Mouse (Mus musculus) liver, embryonic 14.5 days (tissue): Measurements from ENCODE around the gene Adprh. TPM values are rescaled to one million over a fixed set of nuclear protein-coding genes. Genes with fewer than 3 reads are reported as not detected.

Experiments
- ATAC-seq: fragments of 200-750 bp; cut with Nextera tagmentation; 2 replicates; pipeline ENCODE4 v1.8.0; 2017; ENCODE audit warnings: moderate number of reproducible peaks, mild to moderate bottlenecking, moderate library complexity; ENCODE audit not compliant: insufficient read depth
- DNase-seq, 3 experiments: peaks; one replicate each; pipeline ENCODE4 v3.0.0-alpha.2; 2012 to 2013; ENCODE audit warnings: low read depth in 3 of 3, low spot score in 3 of 3
- H3K27ac ChIP-seq: fragments of 300-500 bp; sonication (generic); 2 replicates; pipeline ENCODE4 v1.5.1; 2014; ENCODE audit warnings: moderate library complexity, mild to moderate bottlenecking, control low read depth, inconsistent platforms
- H3K27me3 ChIP-seq: fragments of 300-500 bp; sonication (generic); 2 replicates; pipeline ENCODE4 v1.6.1; 2014; ENCODE audit warnings: mild to moderate bottlenecking, low read length, moderate library complexity; ENCODE audit not compliant: control insufficient read depth, insufficient read depth
- H3K36me3 ChIP-seq: fragments of 300-500 bp; sonication (generic); replicated peaks from 2 replicates; pipeline ENCODE4 v1.6.1; 2014; ENCODE audit warnings: low read depth; ENCODE audit not compliant: control insufficient read depth, insufficient read depth
- H3K4me1 ChIP-seq, 2 experiments: fragments of 200-500 bp in 1 of 2; fragments of 300-500 bp in 1 of 2; sonication (generic) in 1 of 2; replicated peaks; 2 replicates each; pipeline ENCODE4 v1.6.1; 2012 to 2014; ENCODE audit warnings: antibody characterized with exemption in 1 of 2, inconsistent platforms in 1 of 2, low read length in 1 of 2; ENCODE audit not compliant: control insufficient read depth in 2 of 2, insufficient read depth in 2 of 2
- H3K4me2 ChIP-seq: fragments of 300-500 bp; sonication (generic); 2 replicates; pipeline ENCODE4 v1.6.1; 2014; ENCODE audit warnings: low read depth, mild to moderate bottlenecking, control low read depth, moderate library complexity
- H3K4me3 ChIP-seq, 2 experiments: fragments of 200-500 bp in 1 of 2; fragments of 300-500 bp in 1 of 2; sonication (generic) in 1 of 2; 2 replicates each; pipeline ENCODE4 v1.5.1; 2012 to 2014; ENCODE audit warnings: low read depth in 2 of 2, low read length in 2 of 2, mild to moderate bottlenecking in 2 of 2, control low read depth in 1 of 2, inconsistent platforms in 1 of 2, moderate library complexity in 1 of 2; ENCODE audit not compliant: insufficient read depth in 1 of 2
- H3K9ac ChIP-seq: fragments of 300-500 bp; sonication (generic); replicated peaks from 2 replicates; pipeline ENCODE4 v1.6.1; 2014; ENCODE audit warnings: mild to moderate bottlenecking, control low read depth, moderate library complexity
- H3K9me3 ChIP-seq: fragments of 300-500 bp; sonication (generic); 2 replicates; pipeline ENCODE4 v1.6.1; 2016; ENCODE audit warnings: low read length, mixed read lengths; ENCODE audit not compliant: control insufficient read depth
- CTCF ChIP-seq: IDR thresholded peaks from 2 replicates; pipeline ENCODE4 v1.5.1; 2016; ENCODE audit warnings: antibody characterized with exemption, low read depth, control low read depth
- EP300 ChIP-seq: IDR thresholded peaks from 2 replicates; pipeline ENCODE4 v1.6.1; 2016; ENCODE audit warnings: antibody characterized with exemption, low read depth
- WGBS: fragments of 180-500 bp; shearing (Covaris S2); extraction: QIAGEN DNeasy Blood & Tissue Kit; methylation state at CpG from one replicate; pipeline ENCODE4 v1.1.7; 2014; ENCODE audit not compliant: insufficient replicate concordance; 5-methylcytosine and 5-hydroxymethylcytosine counted together
- polyA plus RNA-seq, 2 experiments: library from polyadenylated mRNA; depleted of rRNA in 1 of 2; stranded (reverse) in 1 of 2; unstranded in 1 of 2; fragments of >200 nt; fragmentation: Nextera tagmentation in 1 of 2; extraction: Ambion mirVana in 1 of 2; gene quantifications; 2 replicates each; pipeline versions ENCODE4 v1.2.1 to v1.2.3; 2012 to 2014

The Adprh gene
- polyA plus RNA-seq, 2 experiments: 15.2 to 23.7 TPM

- no peaks in the 10 kb centered on the region for H3K27me3 ChIP-seq
- no peak overlapping the region for H3K9ac ChIP-seq
- no peak for ATAC-seq
- H3K36me3 ChIP-seq: no peaks in the 10 kb centered on the region
- no peak for TF ChIP-seq EP300
- TF ChIP-seq CTCF: no peak
- DNase-seq: no peak
- H3K27ac ChIP-seq: no peak overlapping the region
- peaks cover 0 to 19% of the 10 kb centered on the region in 2 experiments; a peak in 3 of 4 replicates for H3K4me1 ChIP-seq
- H3K4me2 ChIP-seq: no peak overlapping the region
- no peaks in the 10 kb centered on the region for H3K9me3 ChIP-seq
- WGBS: 68% methylated on average over 8 of the region's 8 CpGs
- H3K4me3 ChIP-seq: no peak overlapping the region
These were observed 19.0 kb downstream of the Adprh start for GRCm38 (mm10) chr16:38433514-38433913.

DNA sequence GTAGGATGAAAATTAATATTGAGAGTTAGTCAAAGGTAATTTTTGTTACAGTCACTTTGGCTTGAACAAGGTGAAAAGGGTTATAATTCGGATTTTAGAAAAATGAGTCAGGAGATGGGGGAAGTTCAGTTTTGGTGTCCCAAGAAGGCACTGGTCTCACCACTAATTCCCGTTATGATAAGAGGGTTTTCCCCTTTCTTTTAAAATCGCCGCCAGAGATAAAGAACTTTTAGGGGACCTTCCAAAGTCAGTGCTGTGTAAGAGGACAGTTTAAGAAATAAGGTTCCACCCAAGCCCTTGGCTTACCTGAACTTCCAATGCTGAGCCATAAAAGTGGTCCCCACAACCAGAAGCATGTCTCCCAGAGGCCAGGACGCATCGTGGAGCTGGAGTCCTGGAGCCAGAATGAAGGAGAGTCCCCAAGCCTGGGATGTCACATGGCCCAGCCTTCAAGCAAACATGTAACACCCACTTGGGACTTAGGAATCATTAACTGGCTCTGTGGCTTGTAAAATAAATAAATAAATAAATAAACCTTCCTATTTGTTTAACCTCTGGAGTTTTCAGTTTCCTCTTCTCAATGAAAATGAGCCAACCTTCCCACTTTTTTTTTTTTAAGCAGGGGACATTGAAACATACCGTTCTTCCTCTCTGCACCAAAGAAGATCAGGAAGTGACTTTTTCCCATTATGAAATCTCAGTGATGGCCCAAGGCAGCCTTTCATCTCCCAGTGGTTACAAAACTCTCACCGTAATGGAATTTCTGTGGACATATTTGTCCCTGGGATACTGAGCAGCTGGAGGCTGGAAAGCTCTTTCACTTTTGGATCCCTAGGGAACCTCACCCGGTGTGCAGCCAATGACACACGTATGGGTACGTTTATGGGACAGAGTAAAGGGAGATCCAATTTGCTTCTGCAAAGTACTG is 19.7 kb downstream of the Adprh start, which contains the start of gene Pla1a:
Gene Pla1a, minus strand, starts transcription at position 648 of the 928 bp plus-strand sequence.
- Histone ChIP-seq H3K4me2 (peak within 1 kb of the TSS; percentile 34), H3K36me3 (no peaks in the 10 kb centered on the region), H3K27ac (no peak within 1 kb of the TSS), H3K4me3 (peak within 1 kb of the TSS in 1 of 2 experiments; percentile 23; a peak in 1 of 4 replicates), H3K9me3 (no peaks in the 10 kb centered on the region), H3K27me3 (no peaks in the 10 kb centered on the region), H3K9ac (no peak within 1 kb of the TSS), H3K4me1 (peaks cover 0 to 19% of the 10 kb centered on the region in 2 experiments; a peak in 3 of 4 replicates)
- 51% methylated on average over 11 of the region's 11 CpGs for WGBS
- DNase-seq: no peak
- ATAC-seq: no peak
- TF ChIP-seq CTCF (no peak), EP300 (no peak)

GRCm38 (mm10) chr16:38431446-38432185 is 20.9 kb downstream of the Adprh start:
- H3K4me2 ChIP-seq: peak overlapping the region; percentile 34
- peak overlapping the region in 1 of 2 experiments; percentile 23; a peak in 1 of 4 replicates for H3K4me3 ChIP-seq
- TF ChIP-seq EP300: no peak
- TF ChIP-seq CTCF: no peak
- H3K9ac ChIP-seq: no peak overlapping the region
- no peak overlapping the region for H3K27ac ChIP-seq
- ATAC-seq: no peak
- no peak for DNase-seq
- no peaks in the 10 kb centered on the region for H3K36me3 ChIP-seq
- peaks cover 0 to 19% of the 10 kb centered on the region in 2 experiments; a peak in 3 of 4 replicates for H3K4me1 ChIP-seq
- WGBS: 28% methylated on average over 13 of the region's 13 CpGs
- no peaks in the 10 kb centered on the region for H3K27me3 ChIP-seq
- H3K9me3 ChIP-seq: no peaks in the 10 kb centered on the region

DNA sequence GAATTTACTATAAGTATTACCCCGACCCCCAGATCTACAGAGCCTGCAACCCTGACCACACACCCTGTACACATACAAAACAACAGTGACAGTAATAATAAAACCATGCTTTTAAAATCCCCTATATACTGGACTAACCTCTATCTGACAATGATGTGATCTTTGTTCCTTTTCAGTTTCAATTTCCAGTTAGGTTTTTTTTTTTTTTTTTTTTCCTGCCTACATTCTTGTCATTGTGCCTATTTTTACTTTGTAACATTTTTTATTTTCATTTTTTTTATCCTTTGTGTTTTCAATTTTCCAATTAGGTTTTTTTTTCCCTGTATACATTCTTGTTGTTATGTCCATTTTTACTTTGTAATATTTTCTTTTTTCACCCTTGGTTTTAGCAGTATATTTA is 26.7 kb downstream of the Adprh start:
- Histone ChIP-seq H3K9ac (no peak overlapping the region), H3K36me3 (no peaks in the 10 kb centered on the region), H3K27me3 (no peaks in the 10 kb centered on the region), H3K9me3 (no peaks in the 10 kb centered on the region), H3K27ac (no peak overlapping the region), H3K4me3 (no peak overlapping the region), H3K4me2 (no peak overlapping the region), H3K4me1 (peaks cover 0 to 1% of the 10 kb centered on the region in 2 experiments; a peak in 2 of 4 replicates)
- TF ChIP-seq CTCF: no peak
- TF ChIP-seq EP300: no peak
- ATAC-seq (no peak), DNase-seq (no peak)
- 51% methylated on average over 1 of the region's 1 CpGs for whole genome bisulfite sequencing

- H3K4me3 ChIP-seq: no peak overlapping the region
- ATAC-seq (no peak), DNase-seq (no peak)
- no peak overlapping the region for H3K4me2 ChIP-seq
- TF ChIP-seq CTCF (no peak), EP300 (no peak)
- no peak overlapping the region for H3K27ac ChIP-seq
- no peaks in the 10 kb centered on the region for H3K27me3 ChIP-seq
- no peak overlapping the region for H3K9ac ChIP-seq
- H3K9me3 ChIP-seq: no peaks in the 10 kb centered on the region
- 68% methylated on average over 2 of the region's 2 CpGs for WGBS
- 0 out of 4 replicates have a peak, but pooled peaks cover 0 to 1% of the 10 kb centered on the region in 2 experiments for H3K4me1 ChIP-seq
- no peaks in the 10 kb centered on the region for H3K36me3 ChIP-seq
These were observed 27.1 kb downstream of the Adprh start for GRCm38 (mm10) chr16:38425374-38425773.
